Mouse (Mus musculus): ENCODE data around the gene Kidins220.

The Kidins220 gene

DNA sequence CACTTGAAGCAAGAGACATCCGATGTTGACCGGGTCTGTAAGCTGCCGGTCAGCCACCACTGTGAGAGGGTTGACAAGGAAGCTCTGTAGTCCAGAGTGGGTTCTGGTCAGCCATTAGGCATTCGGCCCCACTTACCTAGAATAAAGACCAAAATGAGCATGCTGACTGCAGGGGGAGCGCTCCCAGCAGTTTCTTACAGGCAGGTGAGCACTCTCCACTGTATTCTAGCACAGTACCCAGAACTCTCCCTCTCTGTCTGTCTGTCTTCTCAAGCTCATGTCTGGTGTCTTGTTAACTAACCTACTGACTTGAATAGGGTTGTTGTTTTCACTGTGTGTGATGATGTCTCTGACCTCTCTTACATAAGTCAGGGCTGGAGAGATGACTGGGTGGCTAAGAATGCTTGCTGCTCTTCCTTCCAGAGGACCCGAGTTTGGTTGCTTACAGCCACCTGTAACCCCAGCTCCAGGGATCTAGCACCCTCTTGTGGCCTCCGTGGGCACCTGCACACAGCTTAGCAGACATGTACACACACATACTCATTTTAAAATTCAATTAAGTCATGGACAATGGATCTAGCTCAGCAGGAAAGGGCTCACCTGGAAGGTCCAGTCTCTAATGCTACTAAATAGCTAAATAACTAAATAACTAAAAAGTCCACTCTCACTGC is 24.2 kb upstream of the Kidins220 start:
- no peak for TF ChIP-seq GATA4 (IDR thresholded peaks at IDR 0.05; ENCODE audit: insufficient replicate concordance, low read length)

DNA sequence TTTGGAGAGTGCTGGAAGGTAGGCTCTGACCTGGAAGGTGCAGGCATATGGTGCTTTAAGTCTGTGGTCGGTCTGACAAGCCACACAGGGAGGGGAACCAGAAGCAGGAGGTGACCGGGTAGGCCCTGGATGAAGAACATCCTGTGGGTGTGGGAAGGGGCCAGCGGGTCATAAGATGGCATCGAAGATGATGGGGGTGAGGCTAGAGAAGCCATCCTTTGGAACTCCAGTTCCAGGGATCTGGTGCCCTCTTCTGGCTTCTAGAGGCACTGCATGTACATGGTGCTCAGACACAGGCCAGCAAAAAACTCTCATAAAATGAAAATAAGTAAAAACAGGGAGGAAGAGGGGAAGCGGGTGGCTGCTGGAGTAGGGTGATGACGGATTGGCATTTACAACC is 22.6 kb upstream of the Kidins220 start:
- TF ChIP-seq GATA4 (IDR thresholded peaks at IDR 0.05; ENCODE audit: insufficient replicate concordance, low read length): no peak

DNA sequence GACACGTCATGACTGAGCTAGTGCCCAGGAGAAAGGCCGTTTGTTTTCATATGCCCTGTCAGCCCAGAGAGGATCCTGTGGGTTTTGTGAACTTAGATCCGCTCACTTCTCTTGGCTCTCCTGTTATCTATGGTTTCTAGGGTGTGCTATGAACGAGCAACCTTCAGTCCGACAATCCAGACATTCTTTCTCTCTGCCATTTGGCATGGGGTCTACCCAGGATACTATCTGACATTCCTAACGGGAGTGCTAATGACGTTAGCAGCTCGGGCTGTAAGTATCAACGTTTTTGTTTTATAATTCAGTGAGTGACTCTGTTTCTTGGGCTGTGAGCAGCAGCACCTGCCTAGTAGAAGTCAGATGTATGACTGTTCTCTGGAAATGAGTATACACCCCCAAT is 19.6 kb upstream of the Kidins220 start:
- no peak for TF ChIP-seq GATA4 (IDR thresholded peaks at IDR 0.05; ENCODE audit: insufficient replicate concordance, low read length)

DNA sequence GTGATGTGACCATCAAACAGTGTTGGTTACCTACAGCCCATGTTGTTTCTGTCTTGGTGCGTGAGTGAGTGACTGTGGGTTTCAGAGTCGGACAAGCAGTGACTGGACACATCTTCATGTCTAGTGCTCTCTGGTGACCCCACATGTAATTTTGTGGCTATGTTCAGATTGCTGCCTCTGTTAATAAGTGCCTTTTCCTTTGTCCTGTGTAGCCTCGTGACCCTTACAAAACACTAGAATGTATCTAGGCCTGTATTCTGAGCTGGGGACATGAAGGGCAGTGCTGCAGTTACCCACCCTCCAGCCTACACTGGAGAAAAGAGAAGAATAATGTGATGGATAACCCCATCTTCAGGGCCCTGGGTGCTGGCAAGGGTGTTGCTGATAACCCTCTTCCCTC is 16.2 kb upstream of the Kidins220 start:
- no peak for TF ChIP-seq GATA4 (IDR thresholded peaks at IDR 0.05; ENCODE audit: insufficient replicate concordance, low read length)

DNA sequence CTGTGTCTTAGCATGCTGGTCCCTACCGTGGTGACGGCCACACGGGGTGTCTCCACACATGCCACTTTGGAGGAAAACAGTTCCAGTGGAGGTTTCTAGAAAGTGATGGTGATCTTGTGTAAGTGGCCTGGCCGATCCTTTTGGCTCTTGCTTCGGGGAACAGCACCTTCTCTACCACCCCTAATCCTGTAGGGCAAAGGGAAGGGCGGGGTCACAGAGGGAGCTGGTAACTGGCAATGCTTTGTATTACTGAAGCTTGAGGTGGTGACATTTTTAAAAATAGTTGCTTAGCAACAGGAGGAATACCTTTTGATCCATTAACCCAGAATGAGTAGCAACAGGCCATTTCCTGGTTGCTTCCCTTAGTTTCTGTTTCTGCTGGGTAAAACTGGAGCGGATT is 12.9 kb upstream of the Kidins220 start:
- no peak for TF ChIP-seq GATA4 (IDR thresholded peaks at IDR 0.05; ENCODE audit: insufficient replicate concordance, low read length)

DNA sequence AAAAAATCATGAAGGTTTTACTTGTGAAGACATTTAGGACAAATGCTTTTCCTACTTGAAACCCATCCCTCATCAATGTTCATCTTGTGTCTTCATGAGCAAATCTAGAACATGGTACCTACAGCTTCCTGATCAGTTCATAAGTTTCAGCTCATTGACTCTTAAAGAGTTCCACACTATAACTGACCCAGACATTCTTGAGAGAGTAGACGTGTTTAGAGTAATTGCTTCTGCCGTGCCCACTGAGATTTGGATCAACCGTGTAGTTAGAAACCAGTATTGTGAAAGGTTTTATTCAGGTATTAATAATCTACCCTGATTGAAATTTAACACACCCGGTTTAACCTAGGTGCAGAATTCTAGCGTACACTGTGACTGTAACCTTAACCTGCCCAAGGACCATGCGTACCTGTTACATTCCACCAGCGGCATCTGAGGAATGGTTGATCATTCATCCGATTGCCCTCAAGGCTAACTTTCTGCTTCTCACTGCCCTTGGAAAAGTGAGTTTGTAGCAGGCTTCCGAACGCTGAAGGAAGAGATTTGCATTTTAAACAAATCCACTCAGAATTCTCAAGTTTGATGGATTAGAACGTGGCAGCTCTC is 12.3 kb upstream of the Kidins220 start:
- no peak for TF ChIP-seq GATA4 (IDR thresholded peaks at IDR 0.05; ENCODE audit: insufficient replicate concordance, low read length)

DNA sequence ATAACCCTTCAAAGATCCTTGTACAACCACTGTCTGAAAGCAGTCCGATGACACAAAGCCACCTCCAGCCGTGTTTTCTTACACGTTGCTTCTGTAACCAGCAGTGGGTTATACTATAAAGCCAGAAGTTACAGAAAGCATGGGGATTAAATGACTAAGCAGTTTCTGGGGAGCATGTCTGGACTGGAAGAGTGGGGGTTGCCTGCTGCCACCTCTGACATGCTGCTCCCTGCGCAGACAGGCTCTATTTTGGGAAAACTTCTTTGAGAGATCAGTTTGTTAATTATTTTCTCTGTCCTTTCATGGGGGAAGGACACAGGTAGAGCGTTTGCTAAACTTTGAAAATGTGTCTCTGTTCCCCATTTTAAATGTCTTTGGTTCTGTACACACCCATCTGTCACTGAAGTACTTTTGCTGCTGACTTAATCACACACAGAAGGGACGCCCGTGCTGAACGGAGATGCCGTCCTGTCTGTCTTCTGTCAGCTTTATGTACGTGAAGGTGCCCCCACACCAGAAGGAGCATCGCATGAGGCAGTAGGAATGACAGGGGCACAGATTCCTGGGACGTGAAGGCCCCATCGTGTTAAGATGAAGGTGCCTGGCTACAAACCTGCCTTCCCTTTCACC is 11.2 kb upstream of the Kidins220 start:
- no peak for TF ChIP-seq GATA4 (IDR thresholded peaks at IDR 0.05; ENCODE audit: insufficient replicate concordance, low read length)

DNA sequence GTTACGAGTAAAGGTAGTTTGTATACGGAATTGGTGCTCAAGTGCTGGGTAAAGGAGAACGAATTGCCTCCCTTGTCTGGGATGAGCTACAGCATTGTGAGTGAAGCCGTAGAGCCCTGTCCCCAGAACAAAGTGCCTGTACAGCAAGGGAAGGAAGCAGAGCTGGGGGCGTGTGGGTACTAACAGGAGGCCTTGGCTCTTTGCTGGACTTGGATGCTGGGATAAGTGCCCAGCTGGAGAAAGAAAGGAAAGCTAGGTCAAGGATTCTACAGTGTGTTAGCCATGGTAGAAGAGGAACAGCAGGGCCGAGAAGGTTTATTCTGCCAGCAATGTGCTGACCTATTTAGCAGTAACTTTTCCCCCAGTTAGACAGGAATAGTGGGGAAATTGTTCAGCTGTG is 9.3 kb upstream of the Kidins220 start:
- no peak for TF ChIP-seq GATA4 (IDR thresholded peaks at IDR 0.05; ENCODE audit: insufficient replicate concordance, low read length)

DNA sequence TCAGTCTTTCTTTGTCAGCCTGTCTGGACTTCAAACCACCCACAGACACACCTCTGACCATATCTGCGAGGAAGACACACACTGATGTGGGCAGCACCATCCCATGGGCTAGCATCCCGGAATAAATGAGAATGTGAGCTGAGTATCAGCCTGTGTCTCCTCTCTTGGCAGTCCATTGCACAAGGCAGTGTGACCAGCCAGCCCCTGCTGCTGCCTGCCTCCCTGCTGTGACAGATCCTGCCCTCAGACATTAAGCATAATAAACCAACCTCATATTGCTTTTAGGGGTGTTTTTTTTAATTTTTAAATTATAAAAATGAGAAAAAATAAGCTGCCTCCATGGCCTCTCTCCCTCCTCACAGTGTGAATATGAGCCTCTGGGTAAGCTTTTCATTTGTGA is 8.7 kb upstream of the Kidins220 start:
- no peak for TF ChIP-seq GATA4 (IDR thresholded peaks at IDR 0.05; ENCODE audit: insufficient replicate concordance, low read length)

DNA sequence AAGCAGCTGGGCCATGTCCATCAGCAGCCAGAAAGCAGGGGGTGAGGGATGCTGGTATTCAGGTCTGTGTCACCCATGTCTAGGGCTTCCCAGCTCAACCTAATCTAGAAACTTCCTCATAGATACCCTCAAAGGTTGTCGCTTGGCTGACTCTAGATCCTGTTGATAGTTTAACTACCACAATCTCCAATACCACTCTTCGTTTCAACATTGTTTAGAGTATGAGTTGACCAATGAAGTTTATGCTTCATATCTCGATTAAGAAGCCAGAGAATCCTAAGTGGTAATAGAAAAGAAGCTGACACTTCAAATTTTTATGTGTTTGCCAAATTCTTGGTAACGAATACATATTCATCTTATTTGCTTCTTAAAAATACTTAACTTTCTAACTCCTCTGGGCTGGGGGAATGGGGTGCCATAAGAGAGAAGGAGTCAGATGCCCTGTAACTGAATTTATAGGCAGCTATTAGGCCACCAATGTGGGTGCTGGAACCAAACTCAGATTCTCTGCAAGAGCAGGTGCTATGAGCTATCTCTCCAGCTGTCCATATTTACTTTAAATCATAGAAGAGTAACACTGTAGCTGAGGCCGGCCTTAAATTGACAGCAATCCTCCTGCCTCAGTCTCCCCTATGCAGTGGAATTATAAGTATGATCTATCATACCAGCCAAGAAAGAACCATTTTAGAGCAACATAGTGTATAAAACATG is 3.1 kb upstream of the Kidins220 start:
- TF ChIP-seq GATA4 (IDR thresholded peaks at IDR 0.05; ENCODE audit: insufficient replicate concordance, low read length): no peak

DNA sequence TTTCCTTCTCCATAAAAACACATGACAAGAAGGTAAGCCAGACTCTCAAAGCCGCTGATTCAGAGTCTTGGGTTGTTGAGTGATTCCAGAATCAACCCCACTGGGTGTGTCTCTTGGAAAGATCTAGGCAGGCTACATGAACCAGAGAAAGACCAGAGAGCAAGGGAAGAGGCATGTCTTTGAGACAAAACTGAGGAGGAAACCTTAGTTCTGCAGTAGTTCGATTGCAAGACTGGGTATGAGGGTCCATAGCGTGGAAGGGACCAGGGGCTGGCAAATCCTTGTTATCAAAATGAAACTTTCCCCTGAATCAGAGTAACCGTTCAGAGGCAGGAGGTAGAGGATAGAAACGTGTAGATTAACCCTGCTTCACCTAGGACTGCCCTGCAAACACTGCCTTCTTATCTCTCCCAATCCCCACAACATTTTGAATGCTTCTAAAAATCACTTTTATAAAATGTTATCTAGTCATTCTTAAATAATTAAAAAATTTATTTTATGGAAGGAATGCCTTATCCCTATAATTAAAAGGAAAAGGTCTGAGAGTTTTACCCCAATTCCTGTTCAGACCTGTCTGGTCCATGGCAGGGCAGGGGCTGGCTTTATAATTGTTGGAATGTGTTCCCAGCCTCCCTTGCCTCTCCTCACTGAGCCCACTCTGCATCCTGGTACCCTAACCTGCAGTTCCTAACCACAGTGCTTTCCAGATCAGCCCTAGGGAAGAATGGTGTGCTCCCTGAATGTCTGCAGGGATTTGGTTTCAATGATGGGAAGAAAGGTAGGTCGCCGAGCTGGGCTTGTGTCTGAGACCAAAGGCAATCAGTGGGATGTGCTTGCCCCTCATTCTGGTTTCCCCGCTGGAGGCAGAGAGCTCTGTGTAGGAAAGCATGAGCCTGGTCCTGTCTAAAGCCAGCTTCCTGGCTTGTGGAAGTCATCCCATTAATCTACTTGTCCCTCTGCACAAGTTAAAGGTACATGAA is 2.1 kb upstream of the Kidins220 start:
- no peak for TF ChIP-seq GATA4 (IDR thresholded peaks at IDR 0.05; ENCODE audit: insufficient replicate concordance, low read length)

DNA sequence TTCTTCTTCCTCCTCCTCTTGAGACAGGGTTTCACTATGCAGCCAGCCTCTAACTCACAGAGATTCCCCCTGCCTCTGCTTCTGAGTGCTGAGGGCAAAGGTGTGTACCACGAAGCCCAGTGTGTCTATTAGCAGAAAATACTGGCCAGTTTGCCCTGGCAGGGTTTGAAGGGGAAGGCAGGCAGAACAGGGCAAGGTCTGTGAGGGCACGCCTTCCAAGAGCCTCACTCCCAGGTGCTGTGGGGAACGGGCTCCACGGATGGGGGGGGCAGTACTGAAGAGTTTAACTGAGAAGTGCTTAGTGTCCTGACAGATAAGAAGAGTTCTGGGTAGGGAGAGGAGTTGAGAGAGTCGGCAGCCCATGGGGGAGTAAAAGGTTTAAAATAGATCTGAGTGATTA is 1.1 kb upstream of the Kidins220 start:
- TF ChIP-seq GATA4 (IDR thresholded peaks at IDR 0.05; ENCODE audit: insufficient replicate concordance, low read length): no peak

DNA sequence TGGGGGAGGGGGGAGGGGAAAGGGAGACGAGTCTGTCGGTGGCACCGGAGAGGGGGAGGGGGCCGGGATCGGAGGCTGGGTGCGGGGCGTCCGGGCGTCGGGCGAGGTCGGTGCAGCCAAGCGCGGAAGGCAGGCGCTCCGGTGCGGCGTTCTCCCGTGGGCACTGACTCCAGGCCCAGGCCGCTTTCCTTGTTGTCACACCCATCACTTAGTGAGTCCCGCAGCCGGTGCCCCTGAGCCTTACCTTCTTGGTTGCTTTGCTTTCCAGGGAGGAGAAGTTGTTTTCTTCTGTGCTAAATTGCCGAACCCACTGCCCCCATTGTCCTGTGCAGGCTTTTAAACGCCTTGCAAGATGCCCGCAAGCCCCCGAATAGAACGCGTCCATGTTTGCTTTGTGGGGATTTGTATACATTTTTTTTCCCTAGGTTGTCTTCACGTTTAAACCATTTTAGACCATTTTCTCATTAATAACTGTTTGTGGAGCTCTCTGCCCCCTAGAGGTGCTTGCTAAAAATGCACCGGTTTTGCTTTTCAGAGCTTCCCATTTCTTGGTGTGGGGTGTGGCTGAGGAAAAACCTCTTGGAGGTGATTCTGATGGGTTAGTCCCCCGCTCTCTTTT is 499 bp downstream of the Kidins220 start:
- TF ChIP-seq GATA4 (IDR thresholded peaks at IDR 0.05; ENCODE audit: insufficient replicate concordance, low read length): no peak

DNA sequence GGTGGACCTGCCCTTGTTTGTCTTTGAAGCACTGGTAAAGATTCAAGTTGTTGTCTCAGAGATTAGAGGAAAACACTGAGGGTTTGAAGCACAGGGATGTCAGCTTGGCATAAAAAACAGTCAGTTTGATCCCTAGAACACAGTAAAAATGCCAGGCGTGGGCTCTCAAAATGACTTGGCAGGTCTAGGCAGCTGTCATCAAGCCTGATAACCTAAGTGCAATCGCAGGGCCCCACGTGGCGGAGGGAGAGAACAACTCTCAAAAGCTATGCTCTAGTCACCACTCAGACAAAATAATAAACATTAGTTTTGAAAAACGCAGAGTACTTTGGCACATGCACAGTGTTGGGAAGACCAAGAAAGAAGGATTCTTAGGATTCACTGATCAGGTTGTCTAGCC is 10.5 kb downstream of the Kidins220 start:
- TF ChIP-seq GATA4 (IDR thresholded peaks at IDR 0.05; ENCODE audit: insufficient replicate concordance, low read length): no peak

Measured in liver, adult (tissue).